Mouse (Mus musculus) heart, adult 2 months (tissue): ENCODE results near the gene Fam166a.

Source experiments
- CTCF ChIP-seq: fragments of 200-600 bp; IDR thresholded peaks from 2 replicates; pipeline ENCODE4 v1.8.1; 2022; ENCODE audit warnings: antibody characterized with exemption, mild to moderate bottlenecking, moderate library complexity
- POLR2A ChIP-seq: fragments of 200-500 bp; IDR thresholded peaks from 2 replicates; pipeline ENCODE4 v1.6.1; 2011; ENCODE audit warnings: mild to moderate bottlenecking, low read depth, low read length, control low read depth; ENCODE audit not compliant: insufficient read depth

GRCm38 (mm10) chr2:25172629-25173028 is 45.9 kb upstream of the Fam166a start:
- no peak for TF ChIP-seq CTCF
- TF ChIP-seq POLR2A: no peak
